Mouse (Mus musculus) layer of hippocampus, adult 8-10 months (tissue): ENCODE measurements at regions not wholly inside any gene's neighbourhood (a gene's known extent, or its start where the extent isn't known, plus 50 kb on each side); places are given as distances from the start of the nearest gene placed in this dataset.

ENCODE experiments used
- DNase-seq, 2 experiments: peaks; one replicate each; pipeline ENCODE4 v3.0.0; 2022; ENCODE audit warnings: low spot score in 2 of 2

DNA sequence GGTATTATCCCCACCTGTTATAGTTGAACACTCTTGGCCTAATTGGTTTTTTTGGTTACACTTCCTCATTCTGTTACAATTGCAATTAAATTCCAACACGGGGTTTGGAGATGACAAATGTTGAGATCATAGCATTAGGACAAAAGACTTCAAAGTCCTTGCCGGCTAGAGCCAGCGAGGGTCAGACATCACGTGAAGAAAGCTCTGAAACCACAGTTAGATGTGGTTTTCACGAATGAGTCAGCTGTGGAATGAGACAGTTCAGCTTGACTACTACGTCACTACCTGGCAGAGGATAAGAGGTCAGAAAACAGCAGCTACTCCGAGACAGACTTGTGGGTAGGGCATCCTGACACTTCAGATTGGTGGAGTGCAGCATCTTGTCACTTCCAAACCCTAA lies 55.5 kb upstream of the Trio start:
- no peak for DNase-seq

DNA sequence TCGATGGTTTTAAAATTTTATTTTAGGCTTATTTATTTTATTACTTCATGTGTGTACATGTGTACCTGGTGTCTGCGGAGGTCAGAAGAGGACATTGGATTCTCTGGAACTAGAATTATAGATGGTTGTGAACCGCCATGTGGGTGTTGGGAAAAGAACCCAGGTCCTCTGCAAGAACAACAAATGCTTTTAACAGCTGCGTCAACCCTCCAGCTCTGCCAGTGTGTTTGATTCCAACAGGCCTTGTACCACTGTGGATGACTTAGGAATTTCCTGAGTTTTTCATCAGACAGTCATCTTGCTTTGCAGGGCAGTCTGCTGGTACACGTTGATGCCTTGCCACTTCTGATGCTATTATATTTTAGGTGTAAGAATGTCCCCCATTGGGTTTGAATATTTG lies 56.8 kb upstream of the Trio start:
- no peak for DNase-seq

DNA sequence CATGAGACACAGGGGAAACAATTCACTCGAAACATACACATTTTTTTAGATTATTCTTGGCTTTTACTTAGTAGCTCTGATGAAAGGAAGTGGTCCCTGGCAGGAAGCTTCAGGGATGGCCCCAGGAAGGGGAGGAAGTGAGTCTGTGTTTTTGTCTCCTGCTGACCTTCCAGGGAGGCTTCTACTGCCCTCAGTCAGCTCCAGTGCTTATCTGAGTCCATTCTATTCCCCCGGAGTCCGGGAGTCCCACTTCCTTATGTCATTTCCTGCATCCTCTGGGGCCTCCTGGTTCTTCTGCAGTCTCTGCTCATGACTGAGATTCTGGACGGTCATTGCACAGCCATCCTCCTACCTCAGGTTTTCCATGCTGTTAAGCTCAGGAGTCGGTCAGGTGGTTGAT lies 80.3 kb upstream of the Trio start:
- no peak for DNase-seq

DNA sequence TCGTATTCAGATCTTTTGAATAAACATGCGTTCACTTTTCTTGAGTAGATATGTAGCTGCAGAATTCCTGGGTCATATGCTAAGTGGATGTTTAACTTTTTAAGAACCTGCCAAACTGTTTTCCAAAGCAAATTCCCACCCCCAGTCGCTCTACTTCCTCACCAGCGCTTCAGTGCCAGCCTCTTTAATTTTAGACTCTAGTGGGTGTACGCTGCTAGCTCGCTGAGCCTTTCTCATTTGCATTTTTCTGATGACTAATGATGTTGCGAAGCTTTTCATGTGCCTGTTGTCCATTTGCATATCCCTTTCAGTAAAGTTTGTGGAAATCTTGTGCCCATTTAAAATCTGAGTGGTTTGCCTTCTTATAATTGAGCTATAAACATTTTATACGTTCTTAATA lies 84.3 kb upstream of the Trio start:
- peak; percentile 53 to 60 for DNase-seq

DNA sequence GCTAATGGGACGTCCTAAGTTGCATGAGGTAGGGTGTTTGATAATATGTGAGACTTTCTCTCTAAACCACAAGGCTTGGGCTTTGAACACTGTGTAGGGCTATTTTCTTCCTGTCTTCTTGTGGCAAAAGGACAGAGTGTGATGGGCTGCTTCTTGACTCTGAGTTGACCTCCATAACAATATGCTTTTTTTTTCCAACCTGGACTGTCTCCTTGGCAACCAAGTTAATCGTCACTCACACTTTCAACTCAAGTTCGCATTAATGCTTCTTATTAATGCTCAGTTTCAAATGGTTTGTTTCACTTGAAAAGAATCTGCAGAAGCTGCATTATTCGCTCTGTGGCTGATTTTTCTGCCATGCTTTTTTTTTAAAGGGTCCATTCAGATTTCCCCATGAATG lies 87.8 kb upstream of the Trio start:
- DNase-seq = no peak

DNA sequence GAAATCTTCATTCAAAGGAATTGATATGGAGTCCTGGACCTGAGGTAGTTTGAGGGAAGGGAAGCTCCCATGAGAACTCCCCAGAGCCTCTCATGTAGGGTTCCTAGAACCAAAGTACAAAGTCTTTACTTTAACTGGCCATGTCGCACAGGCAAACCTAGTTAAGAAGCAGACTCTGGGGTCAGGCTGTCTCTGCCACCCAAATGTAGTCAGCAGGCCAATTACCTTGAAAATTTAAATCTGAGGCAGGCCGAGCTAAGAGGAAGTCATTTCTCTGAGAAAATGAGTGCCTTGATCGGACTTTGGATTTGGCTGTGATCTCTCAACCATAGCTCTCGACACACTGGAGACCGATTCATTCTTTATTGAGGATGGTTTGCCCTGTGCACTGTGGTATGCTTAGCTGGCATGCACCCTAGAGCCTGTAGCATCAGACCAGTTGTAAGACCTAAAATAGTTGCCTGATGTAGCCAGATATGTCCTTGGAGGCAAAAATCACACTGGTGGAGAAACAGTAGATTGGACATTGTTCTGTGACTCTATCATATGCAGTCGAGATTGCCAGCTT lies 88.6 kb upstream of the Trio start:
- DNase-seq = no peak

DNA sequence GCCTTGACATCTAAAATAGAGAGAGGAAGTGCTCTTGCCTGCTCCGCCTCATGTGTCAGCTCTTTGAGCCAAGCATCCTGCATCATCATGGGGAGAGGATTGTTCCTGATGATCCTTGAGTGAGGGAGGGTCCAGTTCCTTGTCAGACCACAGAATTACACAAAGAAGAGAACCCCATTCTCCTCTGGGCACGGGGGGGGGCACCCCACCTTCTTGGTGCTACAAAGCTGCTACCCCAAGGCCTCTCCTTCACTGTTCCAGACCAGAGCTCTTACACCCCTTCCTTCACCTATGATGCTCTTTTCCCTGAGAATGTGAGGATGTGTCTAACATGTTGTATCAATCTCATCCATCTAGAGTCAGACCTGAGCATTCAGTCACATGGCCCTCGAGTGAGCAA lies 76.7 kb upstream of the Dnah5 start:
- DNase-seq = no peak

DNA sequence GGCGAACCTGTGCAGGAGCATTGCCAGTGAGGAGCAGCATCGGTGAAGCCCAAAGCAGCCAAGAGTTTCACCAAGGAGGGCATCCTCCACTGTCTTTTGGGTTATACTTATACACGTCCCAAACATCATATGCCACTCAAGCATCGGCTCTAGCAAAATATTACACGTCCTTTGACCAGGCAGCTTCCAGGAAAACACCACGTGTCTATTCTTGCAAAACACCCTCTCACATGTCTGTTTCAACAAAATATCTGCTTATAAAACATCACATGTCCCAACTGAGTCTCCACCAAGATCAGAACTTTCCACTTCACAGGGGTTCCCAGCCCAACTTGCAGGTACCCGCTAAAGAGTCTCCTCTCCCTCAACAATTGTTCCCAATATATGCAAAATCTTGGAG lies 74.0 kb upstream of the Dnah5 start:
- DNase-seq = no peak

DNA sequence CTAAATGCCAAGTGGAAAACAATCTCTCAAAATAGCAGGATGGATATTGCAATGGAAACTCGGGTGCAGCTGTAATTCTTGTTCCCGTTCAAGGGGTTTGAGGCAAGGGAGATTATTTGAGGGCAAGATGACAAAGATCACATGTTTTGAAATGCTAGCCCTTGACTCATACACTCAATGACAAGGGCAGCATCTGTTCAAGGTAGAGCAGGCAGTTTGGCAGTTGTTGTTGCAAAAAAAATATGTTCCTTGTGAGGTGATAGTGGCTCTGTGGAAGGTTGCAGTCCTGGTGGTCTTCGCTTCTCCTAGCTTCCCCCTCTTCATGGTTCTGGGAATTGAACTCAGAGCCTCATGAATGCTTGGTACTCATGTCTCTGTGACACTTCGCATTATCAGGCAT lies 72.0 kb upstream of the Dnah5 start:
- DNase-seq = no peak

DNA sequence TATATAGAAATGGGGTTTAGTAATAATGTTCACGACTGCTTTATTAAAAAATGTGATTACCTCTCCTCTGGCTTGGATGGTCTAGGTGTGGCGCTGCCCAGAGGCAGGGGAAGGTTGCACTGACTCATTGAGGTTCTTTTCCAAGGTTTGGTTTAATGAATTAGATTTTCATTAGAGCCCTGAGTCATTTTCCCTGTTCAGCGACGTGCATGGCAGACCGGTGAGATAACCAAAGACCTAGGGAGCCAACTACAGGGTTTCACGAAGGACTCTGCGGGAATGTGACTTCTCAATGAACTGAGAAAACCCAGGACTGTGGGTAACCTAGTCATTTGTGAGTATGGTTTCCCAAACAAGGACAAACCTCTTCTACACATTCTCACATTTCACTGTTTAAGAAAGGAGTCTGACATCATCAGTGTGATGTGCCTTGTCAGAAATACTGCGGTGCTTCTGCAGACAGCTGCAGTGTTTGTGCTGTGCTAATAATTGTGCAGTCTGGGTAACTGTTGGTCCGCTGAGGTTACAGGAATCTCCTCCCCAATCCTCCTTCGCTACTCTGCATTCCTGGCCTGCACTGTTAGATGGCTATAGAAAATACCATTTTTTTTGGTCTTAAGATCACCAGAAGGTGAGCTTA lies 70.3 kb upstream of the Dnah5 start:
- no peak for DNase-seq

DNA sequence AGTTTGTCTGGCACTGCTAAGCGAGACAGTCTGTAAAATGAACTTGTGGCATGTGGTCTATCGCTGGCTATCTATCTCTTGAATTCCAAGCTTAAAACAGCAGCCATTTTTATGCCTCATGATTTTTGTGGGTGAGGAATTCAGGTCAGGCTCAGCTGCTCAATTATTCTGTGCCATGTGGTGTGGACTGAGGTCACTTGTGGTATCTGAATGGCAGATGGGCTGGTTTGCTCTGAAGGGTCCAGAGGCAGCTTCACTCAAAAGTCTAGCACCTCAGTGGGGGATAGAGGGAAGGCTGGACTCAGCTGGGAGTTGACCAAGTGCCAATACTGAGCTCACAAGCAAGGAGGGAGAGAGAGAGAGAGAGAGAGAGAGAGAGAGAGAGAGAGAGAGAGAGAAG lies 69.3 kb upstream of the Dnah5 start:
- DNase-seq = no peak

DNA sequence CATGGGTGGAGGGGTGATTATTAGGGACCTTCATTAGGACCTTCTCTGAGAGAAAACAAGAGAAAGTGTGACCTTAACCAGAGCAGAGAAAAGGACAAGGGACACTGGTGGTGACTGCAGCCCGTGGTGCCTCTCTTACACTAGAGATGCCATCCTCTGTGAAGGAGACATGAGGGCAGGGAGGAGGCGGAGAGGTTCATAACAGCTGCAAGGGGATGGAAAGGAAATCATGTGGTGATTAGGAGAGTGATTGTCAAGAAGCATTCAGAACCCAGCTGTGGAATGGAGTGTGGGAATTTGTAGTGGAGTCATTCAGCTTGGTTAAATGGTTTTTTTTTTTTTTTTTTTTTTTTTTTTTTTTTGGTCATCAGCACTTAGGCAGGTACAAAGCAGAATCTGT lies 64.7 kb upstream of the Dnah5 start:
- DNase-seq = no peak

DNA sequence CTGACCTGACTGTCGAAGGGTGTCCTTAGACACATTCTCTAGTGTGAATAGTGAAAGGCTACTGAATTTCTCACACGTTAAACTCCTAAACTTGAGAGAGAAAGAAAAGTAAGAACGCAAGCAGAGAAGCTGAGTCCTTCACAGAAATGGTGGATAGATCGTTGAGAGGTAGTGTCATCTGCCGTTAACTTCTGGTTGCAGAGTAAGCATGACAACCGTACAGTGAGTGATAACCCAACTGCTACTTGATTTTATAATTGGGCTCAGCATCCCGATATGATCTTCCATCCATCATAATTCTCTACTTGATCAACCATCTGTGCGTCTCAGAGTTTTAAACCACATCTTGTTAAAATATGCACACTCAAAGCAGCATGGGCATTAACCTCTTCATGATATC lies 63.3 kb upstream of the Dnah5 start:
- no peak for DNase-seq

DNA sequence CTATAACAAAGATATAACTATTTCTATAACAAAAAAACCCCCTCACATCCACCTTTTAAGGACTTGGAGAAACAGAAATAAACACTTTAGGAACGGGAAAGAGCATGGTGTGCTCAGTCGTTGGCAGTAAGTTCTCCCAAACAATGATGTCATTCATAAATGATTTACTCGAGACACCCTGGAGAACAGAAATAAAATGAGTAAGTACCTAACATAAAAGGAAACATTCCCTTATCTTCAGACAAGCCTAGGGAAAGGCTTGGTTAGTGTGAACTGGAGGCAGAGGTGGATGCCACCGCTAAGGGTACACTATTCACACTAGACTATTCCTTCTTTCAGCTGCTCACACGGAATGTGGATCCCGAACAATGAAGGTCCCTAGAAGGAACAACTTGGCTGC lies 62.2 kb upstream of the Dnah5 start:
- DNase-seq = no peak

DNA sequence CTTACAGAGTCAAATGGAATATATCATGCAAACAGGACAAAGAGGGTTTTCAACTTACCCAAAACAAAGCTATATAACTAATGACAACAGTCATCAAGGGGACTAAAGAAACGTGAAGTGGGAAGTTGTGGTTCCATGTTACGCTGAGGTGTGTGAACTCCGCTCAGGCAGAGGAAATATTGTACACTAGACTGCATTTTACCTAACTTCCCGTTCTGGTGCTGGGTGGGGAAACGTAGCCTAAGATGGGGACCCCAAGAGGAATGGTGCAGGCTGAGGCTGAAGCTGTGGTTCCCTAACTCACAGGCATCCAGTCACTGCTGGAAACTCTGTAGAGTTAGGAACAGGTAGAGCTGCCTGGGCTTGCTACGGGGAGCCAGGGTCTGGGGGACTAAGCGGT lies 59.3 kb upstream of the Dnah5 start:
- DNase-seq = no peak

DNA sequence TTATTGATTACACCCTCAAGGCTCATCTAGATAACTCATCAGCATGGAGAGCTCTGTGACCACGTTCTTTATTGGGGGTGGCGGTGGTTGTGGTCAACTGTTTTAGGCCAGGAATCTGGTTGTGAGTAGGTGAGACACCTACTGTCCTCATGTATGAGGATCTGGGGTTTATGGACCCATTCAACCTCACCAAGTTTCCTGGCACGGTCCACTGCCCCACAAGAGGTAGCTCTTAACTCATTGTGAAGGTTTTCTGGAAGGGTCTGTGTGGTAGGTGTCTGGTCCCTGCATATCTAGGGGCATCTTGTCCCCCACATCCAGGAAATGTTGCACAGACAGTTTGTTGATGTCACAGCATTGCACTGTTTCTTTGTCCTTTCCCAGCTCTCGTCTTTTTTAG lies 58.7 kb upstream of the Dnah5 start:
- DNase-seq = no peak

DNA sequence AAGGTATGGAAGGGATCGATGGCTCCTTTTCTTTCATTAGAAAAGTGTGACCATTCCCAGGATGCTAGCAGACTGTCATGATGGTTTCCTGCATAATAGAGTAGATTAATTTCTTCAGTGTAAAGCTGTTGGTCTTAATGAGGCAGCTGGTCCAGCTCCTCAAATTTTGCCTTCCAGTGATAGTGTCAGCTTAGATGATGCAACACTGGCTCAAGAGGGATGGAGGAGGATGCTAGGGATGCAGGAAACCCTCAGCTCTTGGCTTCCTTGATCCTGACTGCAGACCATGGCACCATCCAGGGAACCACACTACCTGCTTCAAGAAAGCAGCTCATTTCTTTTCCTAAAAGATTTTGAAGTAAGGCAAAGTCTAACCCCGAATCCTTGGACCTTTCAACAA lies 51.9 kb upstream of the Dnah5 start:
- no peak for DNase-seq
